Mouse (Mus musculus) liver, postnatal 0 days (tissue): Measurements from ENCODE around the gene Tepp.

Experiments
- CTCF ChIP-seq: sonication (generic); IDR thresholded peaks from 2 replicates; pipeline ENCODE4 v1.5.1; 2016; ENCODE audit warnings: antibody characterized with exemption, low read depth
- EP300 ChIP-seq: IDR thresholded peaks from 2 replicates; pipeline ENCODE4 v1.6.1; 2016; ENCODE audit warnings: antibody characterized with exemption, low read depth, mild to moderate bottlenecking

DNA sequence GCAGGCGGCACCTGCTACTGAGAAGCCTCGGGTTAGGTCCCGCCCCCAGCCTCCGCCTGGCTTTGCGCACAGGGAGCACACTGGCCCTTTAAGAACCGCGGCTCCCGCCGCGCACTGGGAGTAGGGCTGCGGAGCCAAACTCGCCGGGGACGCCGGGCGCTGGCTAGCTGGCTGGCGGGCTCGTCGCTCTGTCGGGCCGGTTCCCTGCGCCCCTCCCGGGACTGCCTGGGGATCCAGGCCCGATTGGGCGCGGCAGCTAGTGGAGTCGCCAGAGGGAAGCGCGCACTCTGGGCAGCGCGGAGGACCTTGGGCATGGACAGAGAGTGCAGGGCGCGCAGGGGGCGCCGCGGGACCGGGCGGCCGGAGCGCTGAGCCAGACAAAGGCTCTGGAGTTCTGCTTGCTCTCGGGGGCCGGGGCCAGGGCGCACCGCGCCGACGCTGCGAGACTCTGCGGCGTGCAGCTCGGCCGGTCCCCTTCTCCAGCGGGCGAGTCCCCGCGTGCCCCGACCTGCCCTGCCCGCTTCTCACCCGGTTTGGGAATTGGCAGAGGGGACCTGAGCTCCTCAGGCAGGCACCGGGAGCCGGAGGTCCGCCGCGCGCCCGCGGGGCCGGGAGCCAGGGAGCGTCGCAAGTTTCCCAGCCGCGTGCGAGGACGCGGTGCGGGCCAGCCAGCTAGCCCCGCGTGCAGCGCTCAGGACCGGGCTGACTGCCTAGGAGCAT lies 41.9 kb downstream of the Tepp start, which contains the start of gene Mmp15:
- TF ChIP-seq CTCF (no peak), EP300 (no peak)
